Mouse (Mus musculus) adipocyte (in vitro differentiated cells): ENCODE results near the gene B3galt4.

Experiments used
- DNase-seq: peaks from one replicate; pipeline ENCODE4 v3.0.0-alpha.2; 2016; ENCODE audit warnings: low spot score

The B3galt4 gene

GRCm38 (mm10) chr17:33920282-33921097 lies 30.8 kb downstream of the B3galt4 start:
- DNase-seq = peak; percentile 93

- peak; percentile 92 for DNase-seq
Measured at GRCm38 (mm10) chr17:33919351-33920281, 31.7 kb downstream of the B3galt4 start.

- DNase-seq = no peak
Measured at GRCm38 (mm10) chr17:33918293-33919203, 32.7 kb downstream of the B3galt4 start.

- DNase-seq = no peak
Measured at GRCm38 (mm10) chr17:33917656-33918292, 33.5 kb downstream of the B3galt4 start.

GRCm38 (mm10) chr17:33916847-33917655 lies 34.2 kb downstream of the B3galt4 start:
- DNase-seq = no peak

- DNase-seq = no peak
Measured at GRCm38 (mm10) chr17:33916294-33916693, 35.0 kb downstream of the B3galt4 start.

GRCm38 (mm10) chr17:33915671-33916250 lies 35.5 kb downstream of the B3galt4 start, which contains the start of the genes Tapbp and Zbtb22:
Gene Tapbp (plus strand): TSS chr17:33915899.
Gene Zbtb22 (plus strand): TSS chr17:33915904.
- DNase-seq = peak; percentile 99

GRCm38 (mm10) chr17:33914969-33915391 lies 36.3 kb downstream of the B3galt4 start:
- DNase-seq = no peak

GRCm38 (mm10) chr17:33913905-33914304 lies 37.4 kb downstream of the B3galt4 start:
- no peak for DNase-seq

GRCm38 (mm10) chr17:33913264-33913663 lies 38.0 kb downstream of the B3galt4 start:
- DNase-seq = no peak

- DNase-seq = no peak
Measured at GRCm38 (mm10) chr17:33911813-33912414, 39.4 kb downstream of the B3galt4 start.

GRCm38 (mm10) chr17:33911052-33911812 lies 40.1 kb downstream of the B3galt4 start:
- no peak for DNase-seq

- DNase-seq = peak; percentile 49
Measured at GRCm38 (mm10) chr17:33910346-33911051, 40.8 kb downstream of the B3galt4 start.

GRCm38 (mm10) chr17:33909869-33910250 lies 41.4 kb downstream of the B3galt4 start:
- peak; percentile 88 for DNase-seq

- DNase-seq = peak; percentile 98
Measured at GRCm38 (mm10) chr17:33909077-33909868, 42.0 kb downstream of the B3galt4 start, which contains the start of gene Daxx. Gene Daxx (plus strand): TSS chr17:33909414.

- peak; percentile 45 for DNase-seq
Measured at GRCm38 (mm10) chr17:33908331-33909076, 42.8 kb downstream of the B3galt4 start.
